Mouse (Mus musculus): ENCODE data around the gene Tril.

DNA sequence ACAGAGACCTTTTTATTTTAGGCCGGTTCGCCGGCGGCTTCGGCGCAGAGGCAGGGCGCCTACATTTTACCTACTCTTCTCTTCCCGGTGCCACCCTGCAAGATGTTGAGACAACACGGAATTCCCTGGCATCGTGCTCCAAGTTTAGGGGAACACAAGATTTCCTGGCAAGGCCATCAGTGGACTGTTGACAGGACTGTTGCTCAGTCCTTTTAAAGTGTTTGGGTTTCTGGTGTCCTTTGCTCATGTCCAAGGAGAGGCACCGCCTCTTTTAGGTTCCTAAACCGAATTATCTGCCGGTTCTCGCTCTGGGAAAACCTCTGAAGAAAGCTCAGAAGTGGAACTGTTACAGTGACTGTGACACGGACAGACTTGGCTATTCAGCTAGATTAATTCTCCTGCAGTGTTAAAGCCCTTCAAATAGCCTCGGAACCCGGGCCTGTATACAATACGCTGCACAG is 441 bp upstream of the Tril start:
- no peak for TF ChIP-seq POLR2A (IDR thresholded peaks at IDR 0.05; ENCODE audit: borderline replicate concordance, control insufficient read depth, low read depth, low read length)
- TF ChIP-seq CTCF (IDR thresholded peaks at IDR 0.05; ENCODE audit: control insufficient read depth, insufficient read depth, low read length), result no peak

All from bone marrow, adult 2 months (tissue).